Mouse (Mus musculus) mesoderm, embryonic 11.5 days (tissue): Measurements from ENCODE around the gene Ndufc2.
A peak's percentile ranks its signal among the peaks of the same experiment; 100 is the strongest.
"Not testable (repeated sequence)": the region's sequence is repeated elsewhere in the genome, so short reads cannot be mapped to it uniquely, and the experiment has no call there.

Experiments
- DNase-seq: peaks from one replicate; pipeline ENCODE4 v3.0.0-alpha.2; 2012; ENCODE audit warnings: low read depth, low spot score

The Ndufc2 gene

DNA sequence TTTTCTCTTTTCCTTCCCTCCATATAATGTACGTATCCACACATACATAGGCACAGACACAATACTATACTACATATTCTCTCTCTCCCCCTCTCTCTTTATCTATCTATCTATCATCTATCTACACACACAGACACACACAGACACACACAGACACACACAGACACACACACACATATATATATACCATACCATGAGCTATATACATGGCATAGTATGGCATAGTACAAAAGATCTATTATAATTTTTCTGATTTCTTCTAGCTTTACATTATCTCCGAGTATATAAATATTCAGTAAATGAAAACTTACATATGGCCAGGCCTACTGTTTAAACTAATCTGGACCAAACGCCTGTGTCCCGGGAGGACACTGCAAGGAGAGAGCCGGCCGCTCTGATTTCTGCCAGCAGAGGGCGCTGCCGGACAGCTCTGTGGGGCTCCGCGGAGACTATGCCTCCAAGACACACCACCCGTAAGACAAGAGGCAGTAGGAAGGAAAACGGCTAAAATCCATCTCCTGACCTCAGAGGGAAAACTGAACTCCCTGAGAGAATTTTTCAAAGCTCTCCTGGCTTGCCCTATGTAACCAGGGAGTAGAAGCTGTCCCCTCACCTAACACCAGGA, 24.9 kb downstream of the Ndufc2 start:
- peak; percentile 85 for DNase-seq

DNA sequence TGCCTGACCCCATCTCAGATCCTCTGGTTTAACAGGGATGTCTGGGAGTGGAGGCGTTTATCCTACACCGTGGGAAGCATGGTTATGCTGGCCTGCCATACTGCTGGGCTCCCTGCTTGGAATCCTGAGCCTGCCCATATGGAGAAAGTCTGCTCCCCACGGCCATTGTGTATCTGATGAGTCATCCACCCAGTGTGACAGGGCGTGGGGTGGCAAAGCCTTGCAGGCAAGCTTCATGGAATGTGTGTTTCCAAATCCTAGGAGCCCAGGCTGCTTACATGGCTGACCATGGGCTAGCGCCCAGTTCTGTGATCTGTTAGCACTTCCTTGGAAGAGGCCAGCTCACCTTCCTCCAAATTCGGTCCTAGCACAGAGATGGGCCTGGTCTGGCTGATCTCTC, 26.8 kb downstream of the Ndufc2 start:
- no peak for DNase-seq

DNA sequence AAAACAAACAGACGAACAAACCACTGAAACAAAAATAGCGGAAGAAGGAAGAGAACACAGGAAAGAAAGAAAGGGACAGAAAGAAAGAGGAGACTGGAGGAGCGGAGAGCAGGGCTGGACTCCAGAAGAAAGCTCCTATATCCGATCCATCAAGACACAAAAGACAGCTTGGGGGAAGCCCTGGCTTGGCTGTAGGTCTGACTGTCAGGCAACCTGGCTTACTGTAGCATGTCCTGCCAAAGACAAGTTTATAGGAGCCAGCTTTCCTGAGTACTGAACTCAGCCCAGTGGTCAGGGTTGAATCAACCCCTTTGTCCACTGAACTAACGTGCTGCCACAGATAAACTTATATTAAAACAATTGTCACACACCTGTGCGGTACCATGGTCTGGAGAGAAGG, 27.5 kb downstream of the Ndufc2 start:
- DNase-seq = no peak

GRCm38 (mm10) chr7:97427778-97428420, 28.1 kb downstream of the Ndufc2 start:
- DNase-seq = no peak

GRCm38 (mm10) chr7:97429705-97430104, 29.9 kb downstream of the Ndufc2 start:
- DNase-seq = peak; percentile 36

GRCm38 (mm10) chr7:97433517-97433916, 33.7 kb downstream of the Ndufc2 start:
- not testable (repeated sequence) for DNase-seq

GRCm38 (mm10) chr7:97434517-97434916, 34.7 kb downstream of the Ndufc2 start:
- DNase-seq = no peak

DNA sequence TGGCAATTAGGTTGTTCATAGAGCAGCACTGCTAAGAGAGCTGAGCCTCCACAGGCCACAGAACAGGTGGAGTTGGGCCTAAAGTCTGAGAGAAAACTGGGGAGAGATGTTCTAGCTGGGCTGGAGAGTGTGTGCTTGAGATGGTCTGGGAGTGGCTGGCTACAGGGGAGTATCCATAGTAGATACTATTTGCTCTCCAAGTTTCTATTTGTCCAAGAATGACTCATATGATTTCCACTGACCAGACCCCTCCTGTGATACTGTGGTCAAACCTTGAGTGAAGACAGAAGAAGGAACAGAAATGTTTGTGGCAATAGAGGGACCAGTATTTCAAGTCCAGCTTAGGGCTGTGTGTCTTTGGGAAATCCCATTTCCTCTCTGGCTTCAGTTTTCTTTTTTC, 39.2 kb downstream of the Ndufc2 start:
- no peak for DNase-seq

DNA sequence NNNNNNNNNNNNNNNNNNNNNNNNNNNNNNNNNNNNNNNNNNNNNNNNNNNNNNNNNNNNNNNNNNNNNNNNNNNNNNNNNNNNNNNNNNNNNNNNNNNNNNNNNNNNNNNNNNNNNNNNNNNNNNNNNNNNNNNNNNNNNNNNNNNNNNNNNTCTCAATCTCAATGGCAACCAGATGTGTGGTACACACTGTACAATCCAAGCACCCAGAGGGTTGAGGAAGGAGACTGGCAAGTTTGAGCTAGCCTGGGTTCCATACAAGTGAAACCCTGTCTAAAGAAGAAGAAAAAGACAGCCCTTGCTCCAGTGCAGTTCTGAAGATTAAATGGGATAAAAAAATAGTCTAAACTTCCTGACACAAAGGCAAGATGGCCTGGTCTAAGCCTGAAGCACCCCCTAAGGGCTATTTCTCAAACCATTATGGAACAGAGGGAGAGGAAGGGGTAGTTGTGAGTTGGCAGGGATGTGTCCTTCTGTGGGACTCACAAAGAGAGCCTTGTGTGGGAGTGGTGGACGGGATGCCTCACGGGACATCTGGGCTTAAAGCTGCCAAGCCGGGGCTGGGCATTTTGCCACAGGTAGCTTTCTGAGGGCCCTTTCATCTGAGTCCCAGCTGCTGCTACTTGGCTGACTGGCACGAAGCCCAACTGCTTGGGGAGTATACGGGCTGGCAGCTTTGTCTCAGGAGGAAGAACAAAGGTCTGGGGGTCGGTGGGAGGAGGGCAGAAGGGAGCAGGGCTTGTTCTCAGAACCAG, 46.5 kb downstream of the Ndufc2 start:
- no peak for DNase-seq

GRCm38 (mm10) chr7:97447050-97447531, 47.3 kb downstream of the Ndufc2 start:
- no peak for DNase-seq

DNA sequence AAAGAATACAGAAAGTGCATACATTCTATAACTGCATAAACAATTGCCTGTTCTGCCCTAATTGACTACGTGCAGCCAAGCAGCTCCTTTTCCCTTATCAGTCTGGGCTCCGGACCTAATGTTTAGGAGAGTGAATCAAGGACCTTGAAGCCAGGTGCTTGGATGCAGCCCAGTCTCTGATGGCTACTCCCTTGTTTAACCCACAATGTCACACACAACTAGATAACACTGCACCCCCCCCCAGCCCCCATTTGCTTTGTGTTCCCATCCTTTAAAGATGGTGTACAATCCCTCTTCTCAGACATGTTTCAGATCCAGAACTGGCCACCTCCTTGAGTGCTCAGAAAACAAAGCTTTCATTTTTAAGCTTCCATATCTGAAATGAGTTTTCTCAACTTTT, 51.2 kb downstream of the Ndufc2 start, which contains the start of gene Kctd14:
Gene Kctd14 (plus strand): TSS at position 301 of the 400 bp plus-strand sequence.
- not testable (repeated sequence) for DNase-seq

GRCm38 (mm10) chr7:97452196-97452595, 52.4 kb downstream of the Ndufc2 start:
- no peak for DNase-seq

DNA sequence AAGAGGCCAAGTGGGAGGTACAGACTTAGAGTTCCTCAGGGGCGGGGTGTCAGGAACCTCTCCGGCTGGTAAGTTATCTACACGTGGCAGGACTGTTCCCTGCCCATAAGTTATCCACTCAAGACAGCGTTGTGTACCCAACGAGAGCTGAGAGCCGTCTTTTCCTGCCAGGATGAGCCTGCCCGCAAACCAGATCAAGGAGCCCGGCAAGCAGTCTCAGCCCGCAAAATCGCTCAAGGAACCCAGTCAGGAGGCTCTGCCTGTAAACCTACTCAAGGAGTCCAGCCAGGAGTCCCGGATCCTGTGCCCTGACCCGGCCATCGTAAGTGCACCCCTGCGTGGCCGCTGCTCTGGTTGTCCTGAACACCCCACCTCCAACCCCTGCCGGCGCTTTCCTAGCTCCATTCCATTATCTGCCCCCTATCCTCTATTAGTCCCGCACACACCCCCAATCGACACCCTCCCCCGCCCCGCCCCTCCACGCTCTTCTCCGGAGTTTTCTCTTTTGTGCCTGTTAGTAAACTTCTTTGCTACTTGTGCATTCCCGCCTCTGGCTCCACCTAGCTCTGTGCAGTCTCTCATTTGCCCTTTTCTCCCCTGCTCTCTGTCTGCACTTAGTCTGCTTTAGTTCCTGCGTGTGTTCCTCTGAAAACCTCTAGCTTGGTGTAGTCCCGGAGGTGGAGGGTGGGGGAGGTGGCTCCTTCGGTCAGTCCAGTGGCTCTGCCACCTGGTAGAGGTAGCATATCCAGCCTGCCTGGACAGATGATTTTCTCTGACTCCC, 53.5 kb downstream of the Ndufc2 start:
- no peak for DNase-seq

- DNase-seq = no peak
Measured at GRCm38 (mm10) chr7:97454795-97455194, 55.0 kb downstream of the Ndufc2 start.

DNA sequence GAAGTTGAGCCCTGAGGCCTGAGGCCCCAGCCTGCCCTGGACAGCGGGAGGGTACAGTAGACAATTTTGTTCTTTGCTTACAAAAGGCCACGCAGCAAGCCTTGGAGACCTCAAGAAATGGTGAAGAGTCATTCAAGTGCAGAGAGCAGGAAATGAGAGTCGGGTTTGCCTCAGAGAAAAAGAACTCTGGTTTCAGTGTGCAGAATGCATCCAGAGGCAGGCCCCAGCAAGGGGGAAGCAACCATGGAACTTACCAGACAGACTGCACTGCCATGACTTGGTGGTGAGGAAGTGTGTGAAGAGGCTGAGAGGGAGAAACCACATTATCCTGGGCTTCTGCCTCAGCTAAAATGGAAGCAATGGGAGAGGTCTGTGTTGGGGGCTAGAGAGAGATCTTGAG, 55.8 kb downstream of the Ndufc2 start:
- no peak for DNase-seq
